Mouse (Mus musculus) G1E (cell line): ENCODE measurements around the gene Dab1.

ENCODE experiments used
- CTCF ChIP-seq: IDR thresholded peaks from 2 replicates; pipeline ENCODE4 v1.5.1; 2012; ENCODE audit warnings: low read depth, low read length, inconsistent platforms, mixed read lengths
- GATA1 ChIP-seq: IDR thresholded peaks from 2 replicates; pipeline ENCODE4 v1.6.1; 2012; ENCODE audit warnings: borderline replicate concordance, low read length, inconsistent platforms, mixed read lengths
- POLR2AphosphoS5 ChIP-seq: IDR thresholded peaks from 2 replicates; pipeline ENCODE4 v1.6.1; 2012; ENCODE audit warnings: low read depth, low read length, inconsistent platforms; ENCODE audit not compliant: insufficient replicate concordance
- TAL1 ChIP-seq: conservative IDR thresholded peaks from 2 replicates; pipeline ENCODE4 v1.6.1; 2012; ENCODE audit warnings: low read depth, low read length, inconsistent platforms, mixed read lengths

- no peak for TF ChIP-seq TAL1
- no peak for TF ChIP-seq CTCF
- TF ChIP-seq POLR2AphosphoS5 = no peak
- no peak for TF ChIP-seq GATA1
Observed at GRCm38 (mm10) chr4:104384704-104385103, 765.5 kb downstream of the Dab1 start.
